Mouse (Mus musculus): ENCODE results near the gene Gm45062.

DNA sequence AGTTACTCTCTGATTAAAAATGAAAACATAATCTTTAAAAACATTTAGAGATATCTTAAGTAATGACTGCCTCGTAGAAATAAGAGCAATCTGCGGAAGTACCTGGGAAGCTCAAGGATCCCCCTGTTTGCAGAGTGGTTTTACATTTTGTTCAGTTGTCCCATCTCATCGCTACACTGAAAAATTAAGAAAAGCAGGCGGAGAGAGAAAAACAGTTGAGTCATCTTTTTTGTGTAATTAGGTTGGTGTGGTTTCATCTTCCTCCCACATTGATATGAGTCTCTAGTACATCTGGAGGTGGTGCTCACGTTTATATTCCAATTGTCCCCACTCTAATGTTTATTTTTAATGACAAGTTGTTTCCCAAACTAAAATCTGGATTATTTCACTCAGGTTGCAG lies 265.5 kb downstream of the Gm45062 start:
- TF ChIP-seq CTCF (IDR thresholded peaks at IDR 0.05; ENCODE audit: extremely low read depth, insufficient read depth, insufficient read length, insufficient replicate concordance) = no peak
- no peak for TF ChIP-seq POLR2A (IDR thresholded peaks at IDR 0.05; ENCODE audit: low read depth, low read length)

All from spleen, adult 2 months (tissue).